Mouse (Mus musculus) heart, adult 2 months (tissue): ENCODE data around the gene Inca1.

Source experiments
- CTCF ChIP-seq: fragments of 200-600 bp; IDR thresholded peaks from 2 replicates; pipeline ENCODE4 v1.8.1; 2022; ENCODE audit warnings: antibody characterized with exemption, mild to moderate bottlenecking, moderate library complexity
- EP300 ChIP-seq: fragments of 200-500 bp; IDR thresholded peaks from 2 replicates; pipeline ENCODE4 v1.6.1; 2011; ENCODE audit warnings: low read depth, low read length, control low read depth; ENCODE audit not compliant: insufficient read depth
- POLR2A ChIP-seq: fragments of 200-500 bp; IDR thresholded peaks from 2 replicates; pipeline ENCODE4 v1.6.1; 2011; ENCODE audit warnings: mild to moderate bottlenecking, low read depth, low read length, control low read depth; ENCODE audit not compliant: insufficient read depth

- TF ChIP-seq CTCF (no peak), EP300 (0 out of 2 replicates have a peak, but pooled peaks have one; percentile 55), POLR2A (peak; percentile 79)
Observed at GRCm38 (mm10) chr11:70654923-70655570, 44.9 kb downstream of the Inca1 start.
